Mouse (Mus musculus) megakaryocyte, embryonic 14.5 days (primary cell): ENCODE measurements around the gene Ttc23.

ENCODE experiments used
- FLI1 ChIP-seq: IDR thresholded peaks from 2 replicates; pipeline ENCODE4 v1.6.1; 2012; ENCODE audit warnings: low read length, inconsistent platforms, mixed read lengths
- GATA1 ChIP-seq: IDR thresholded peaks from 3 replicates; pipeline ENCODE4 v1.6.1; 2012; ENCODE audit warnings: mixed read lengths, low read length, inconsistent platforms, borderline replicate concordance

GRCm38 (mm10) chr7:67619836-67620235 lies 27.4 kb upstream of the Ttc23 start:
- no peak for TF ChIP-seq GATA1
- TF ChIP-seq FLI1: no peak
